Mouse (Mus musculus): ENCODE measurements around the gene Cdca3.

The Cdca3 gene

DNA sequence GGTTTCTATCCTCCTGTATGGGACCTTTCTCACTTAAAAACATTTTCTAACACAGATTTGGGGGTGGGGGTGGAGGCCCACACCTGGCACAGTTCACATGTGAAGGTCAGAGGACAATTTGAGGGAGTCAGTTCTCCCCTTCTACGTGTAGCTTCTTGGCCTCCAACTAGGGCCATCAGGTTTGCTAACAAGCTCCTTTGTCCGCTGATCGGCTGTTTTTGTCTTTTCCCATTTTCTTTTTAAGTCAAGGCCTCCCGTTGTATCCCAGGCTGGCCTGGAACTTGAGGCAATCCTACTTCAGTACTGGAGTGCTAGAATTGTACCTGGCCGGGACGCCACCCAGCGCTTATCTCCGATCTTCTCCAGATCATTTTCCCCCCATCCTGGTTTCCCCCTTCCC, 2.3 kb downstream of the Cdca3 start:
- in situ Hi-C loops (cut with MseI, MboI): no loop called here

DNA sequence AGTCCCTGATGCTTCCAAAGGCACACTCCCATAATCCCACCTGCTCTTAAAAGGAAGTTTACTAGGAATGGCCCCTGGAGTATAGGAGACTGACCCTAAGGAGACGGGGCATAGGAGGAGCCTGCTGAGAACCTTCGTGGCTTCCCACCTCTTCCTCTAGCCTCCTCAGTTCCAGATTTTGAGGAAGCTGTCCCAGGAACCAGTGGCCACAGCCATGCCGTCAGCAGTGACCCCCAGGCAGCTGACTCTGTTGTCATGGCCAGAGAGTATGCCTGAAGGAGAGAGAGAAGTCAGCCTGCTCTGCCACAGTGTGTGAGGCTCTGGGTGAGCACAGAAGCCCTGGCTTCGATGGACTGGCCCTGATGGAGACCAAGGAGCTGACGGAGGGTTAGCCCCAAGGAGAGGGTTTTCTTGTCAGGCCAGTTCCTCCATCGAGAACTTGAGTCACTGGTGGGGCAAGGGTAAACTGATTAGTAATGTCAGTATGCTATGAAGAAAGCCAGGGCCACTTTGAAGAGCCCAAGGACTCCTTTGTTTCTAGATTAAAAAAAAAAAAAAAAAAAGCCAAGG, 5.2 kb downstream of the Cdca3 start:
- in situ Hi-C loops (cut with MseI, MboI): no loop called here

DNA sequence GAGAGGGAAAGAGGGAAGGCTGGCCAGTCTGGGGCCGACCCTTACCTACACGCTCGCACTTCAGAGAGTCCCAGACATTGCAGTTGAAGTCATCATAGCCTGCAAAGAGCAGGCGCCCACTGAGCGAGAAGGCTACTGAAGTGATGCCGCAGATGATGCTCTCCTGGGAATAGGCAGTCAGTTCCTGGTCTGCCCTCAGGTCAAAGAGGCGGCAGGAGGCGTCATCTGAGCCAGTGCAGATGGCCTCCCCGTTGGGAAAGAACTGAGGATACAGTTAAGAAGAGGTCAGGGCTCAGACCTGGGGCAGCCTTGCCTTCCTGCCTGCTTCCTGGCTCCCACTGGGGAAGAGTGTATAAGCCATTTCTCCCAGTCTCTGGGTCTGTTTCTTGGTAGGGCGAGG, 6.2 kb downstream of the Cdca3 start:
- in situ Hi-C loops (cut with MseI, MboI): no loop called here

DNA sequence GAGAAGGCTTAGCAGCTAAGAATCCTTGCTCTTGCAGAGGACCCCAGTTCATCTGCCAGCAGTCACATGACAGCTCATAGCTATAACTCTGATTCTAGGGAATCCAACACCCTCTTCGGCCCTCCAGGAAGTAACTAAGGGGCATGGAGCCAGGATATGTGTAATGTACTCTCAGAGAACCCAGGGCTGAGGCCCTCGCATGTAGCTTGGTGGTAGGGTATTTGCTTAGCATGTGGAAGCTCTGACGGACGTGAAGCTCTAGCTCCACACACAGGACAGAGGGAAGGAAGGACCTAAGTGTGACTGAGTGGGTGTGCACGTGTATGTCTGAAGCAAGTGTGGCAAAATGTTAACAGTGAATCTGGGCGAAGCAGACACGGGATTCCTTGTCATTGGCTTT, 7.1 kb downstream of the Cdca3 start:
- in situ Hi-C loops (cut with MseI, MboI): no loop called here

DNA sequence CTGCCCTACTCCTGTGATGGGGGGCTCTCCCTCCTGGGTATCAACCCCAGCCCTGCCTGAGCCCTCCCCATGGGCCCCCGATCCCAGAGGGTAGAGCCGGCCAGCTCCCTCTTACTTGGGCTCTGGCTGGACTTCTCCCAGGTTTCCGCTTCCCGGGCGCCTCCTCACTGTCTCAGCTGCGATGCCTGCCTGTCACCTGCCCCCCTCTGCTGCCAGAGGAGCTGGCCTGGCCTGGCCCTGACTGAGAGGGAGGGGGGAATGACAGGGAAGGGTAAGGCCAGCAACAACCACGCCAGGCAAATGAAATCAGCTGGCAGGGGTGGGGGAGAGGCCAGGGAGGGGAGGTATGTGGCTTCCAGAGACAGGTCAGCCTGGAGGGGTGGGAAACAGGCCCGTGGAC, 10.5 kb downstream of the Cdca3 start:
- in situ Hi-C loops (cut with MseI, MboI): no loop called here

DNA sequence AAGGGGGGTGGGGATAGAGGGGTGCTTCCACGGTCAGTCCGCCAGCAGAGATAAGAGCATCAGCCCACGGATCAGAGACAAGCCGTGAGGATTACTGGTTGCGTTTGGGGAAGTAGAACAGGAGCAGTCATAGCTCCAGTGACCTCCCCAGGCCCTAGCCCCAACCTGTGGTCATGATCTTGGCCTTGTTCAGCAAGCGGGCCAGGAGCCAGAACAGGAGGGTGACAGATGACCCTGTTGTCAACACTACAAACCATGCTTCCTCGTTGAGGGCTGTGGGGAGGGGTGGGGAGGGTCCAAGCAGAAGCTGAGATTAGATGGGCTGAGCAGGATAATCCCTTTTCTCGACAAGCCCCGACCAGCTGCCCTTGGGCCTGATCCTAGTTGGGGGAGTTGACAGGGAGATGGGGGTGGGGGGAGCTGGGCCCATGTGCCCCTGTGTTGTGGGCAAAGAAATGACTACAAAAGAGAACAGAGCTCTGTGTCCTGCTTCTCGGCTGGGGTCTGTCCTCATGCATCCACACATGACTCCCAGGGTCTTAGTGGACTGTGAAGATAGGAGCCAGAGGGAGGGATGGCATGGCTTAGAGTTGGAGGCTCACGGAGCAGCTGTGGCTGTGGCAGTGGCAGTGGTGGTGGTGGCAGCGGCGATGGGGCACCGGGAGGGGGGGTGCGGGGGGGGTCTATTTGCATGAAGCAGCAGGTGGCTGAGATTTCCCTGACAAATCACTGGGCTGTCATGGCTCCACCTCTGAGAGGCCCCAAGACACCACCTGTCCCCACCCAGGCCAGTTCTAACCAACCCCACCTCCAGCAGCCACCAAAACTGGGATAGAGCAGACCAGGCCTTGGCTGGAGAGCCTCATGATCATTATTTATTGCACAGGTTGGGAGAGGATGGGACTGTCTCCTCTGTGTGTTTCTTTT, 11.2 kb downstream of the Cdca3 start, which contains the start of gene Gnb3:
Gene Gnb3 (minus strand): TSS at position 35 of the 927 bp plus-strand sequence.
- in situ Hi-C loops (cut with MseI, MboI): no loop called here

DNA sequence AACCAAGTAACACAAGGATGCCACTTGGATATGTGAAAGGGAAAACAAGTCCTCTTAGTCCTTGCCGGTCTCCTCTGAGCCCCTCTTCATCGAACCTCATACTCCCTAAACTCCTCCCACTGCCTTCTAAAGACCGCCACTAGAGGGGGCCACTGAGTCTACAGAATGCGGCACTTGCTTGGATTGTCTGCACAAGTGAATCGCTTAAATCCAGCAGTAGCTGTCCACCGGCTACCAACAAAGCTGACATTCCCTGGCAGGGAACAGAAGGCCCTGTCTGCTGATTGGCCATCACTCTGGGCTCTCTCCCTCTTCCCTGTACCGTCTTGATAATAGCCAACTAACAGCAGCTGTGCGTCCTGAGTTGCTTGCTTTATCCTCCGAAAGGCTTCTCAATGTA, 18.0 kb downstream of the Cdca3 start:
- in situ Hi-C loops (cut with MseI, MboI): no loop called here

DNA sequence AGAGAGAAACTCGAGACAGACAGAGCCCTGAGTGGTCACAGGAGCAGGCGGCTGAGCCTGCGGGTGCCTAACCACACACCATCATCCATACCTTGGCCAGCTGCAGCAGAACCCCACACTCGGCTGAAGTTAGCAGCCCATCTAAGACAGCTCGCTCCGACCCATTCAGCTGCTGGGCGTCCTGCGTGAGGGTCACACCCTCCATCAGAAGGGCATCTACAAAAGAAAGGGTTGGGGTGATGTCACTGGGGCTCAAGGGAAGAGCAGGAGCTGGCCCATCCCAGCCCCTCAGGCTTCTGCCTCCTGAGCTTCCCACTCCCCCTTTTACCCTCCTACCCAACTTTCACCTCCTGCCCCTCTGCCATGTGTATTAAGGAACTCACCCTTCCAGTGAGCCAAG, 21.2 kb downstream of the Cdca3 start:
- in situ Hi-C loops (cut with MseI, MboI): no loop called here

DNA sequence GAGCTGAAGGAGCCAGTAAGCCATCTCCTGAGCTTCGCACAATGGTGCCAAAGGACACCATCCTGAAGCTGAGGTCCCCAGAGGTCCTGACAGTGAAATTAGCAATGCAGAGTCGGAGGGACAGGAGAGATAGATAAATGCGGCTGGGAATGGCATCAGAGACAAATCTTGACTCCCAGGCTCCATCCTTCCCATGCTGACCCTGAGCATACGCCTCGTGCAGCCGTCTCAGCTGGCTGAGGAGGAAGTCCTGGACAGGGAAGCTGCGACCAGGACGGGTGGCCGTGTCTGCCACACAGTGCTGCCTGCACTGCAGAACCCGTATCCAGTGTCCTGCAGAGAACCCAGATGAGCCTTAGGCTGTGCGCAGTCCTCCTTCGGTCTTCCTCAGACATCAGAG, 25.3 kb downstream of the Cdca3 start:
- in situ Hi-C loops (cut with MseI, MboI): no loop called here

DNA sequence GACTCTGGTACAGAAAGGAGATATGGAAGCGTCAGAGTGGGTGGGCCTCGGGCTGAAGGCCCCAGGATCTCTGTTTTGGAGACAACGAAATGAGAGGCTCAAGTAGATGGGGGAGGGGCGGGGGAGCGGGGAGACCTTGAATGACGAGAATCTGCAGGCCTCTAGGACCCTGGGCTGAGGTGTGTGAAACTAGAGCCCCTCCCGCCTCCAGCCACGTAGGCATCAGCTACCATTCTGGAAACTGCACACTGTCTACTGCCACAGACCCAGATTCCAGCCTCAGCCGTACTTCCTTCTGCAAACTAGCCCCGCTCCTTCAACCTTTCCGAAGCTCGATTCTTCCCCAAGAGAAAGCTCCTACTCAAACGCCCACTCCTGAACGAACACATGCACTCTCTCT, 27.0 kb downstream of the Cdca3 start:
- in situ Hi-C loops (cut with MseI, MboI): no loop called here

DNA sequence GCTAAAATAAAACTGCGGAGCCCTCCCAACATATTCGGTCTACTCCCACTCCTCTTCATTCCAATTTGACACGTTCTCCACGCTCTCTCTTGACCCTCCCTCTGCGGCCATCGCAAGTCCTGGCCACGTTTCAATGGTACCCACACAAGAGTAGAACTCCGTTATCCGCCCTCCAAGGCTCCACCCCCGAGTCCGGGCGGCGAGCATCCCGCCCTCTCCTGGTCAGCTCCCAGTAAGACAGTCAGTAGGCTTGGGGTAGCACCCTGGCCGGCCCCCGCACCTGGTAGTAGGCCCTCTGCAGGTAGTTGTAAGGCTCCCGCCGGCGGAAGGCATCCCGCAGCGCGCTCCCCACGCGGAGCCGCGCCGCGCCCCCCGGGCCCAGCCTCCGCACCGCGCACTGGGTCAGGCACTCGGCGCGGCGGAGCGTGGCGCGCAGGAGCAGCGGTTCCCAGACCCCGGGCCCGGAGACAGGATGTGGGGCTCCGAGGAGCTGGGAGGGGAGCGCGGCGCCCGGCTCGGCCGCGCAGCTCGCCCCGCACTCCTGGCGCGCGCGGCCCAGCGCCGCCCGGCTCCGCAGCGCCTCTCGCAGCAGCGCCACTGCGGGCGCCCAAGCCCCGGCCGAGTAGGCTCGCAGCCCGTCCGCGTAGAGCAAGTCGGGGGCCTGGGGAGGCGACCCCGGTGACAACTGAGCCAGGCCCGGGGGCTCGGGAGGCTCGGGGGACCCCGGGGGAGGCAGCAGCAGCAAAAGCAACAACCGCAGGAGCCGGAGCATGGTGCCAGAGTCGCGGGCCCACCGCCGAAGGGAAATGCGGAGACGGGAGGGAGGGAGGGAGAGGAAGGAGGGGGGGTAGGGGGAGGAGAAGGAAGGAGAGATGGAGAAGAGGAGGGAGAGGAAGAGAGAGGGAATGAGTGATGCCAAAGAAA, 27.8 kb downstream of the Cdca3 start, which contains the start of gene P3h3:
Gene P3h3 (minus strand): TSS at position 837 of the 924 bp plus-strand sequence.
- in situ Hi-C loops (cut with MseI, MboI): no loop called here

DNA sequence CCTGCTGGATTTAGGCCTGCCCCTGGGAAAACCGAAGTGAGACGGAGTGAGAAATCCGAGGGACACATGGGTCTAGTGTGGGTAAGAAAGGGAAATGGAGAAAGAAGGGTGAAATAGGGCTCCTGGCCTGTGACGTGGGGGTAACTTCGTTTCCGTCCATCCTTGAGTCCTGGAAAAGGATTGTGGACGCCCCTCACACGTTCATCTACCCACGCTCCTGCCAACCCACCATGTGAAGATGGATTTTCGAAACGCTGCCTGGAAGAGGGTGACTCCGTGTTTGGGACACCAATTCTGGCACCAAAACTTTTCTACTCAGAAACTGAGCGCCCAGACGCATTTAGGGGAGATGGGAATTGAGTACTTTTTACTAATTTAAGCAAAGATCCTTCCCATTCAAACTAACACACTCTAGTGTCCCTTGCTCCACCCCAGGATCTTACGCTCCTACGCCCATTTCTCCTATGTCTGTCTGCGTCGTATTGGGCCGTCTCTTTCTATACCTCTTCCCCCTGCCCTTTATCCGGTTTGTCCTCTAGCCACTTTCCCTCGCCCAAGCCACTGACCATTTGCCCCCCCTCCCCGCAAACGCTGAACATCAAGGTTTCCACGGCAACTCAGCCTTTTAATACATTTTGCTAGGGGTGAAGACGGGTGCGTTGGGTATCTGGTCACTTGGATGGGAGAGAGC, 28.6 kb downstream of the Cdca3 start:
- in situ Hi-C loops (cut with MseI, MboI): no loop called here

DNA sequence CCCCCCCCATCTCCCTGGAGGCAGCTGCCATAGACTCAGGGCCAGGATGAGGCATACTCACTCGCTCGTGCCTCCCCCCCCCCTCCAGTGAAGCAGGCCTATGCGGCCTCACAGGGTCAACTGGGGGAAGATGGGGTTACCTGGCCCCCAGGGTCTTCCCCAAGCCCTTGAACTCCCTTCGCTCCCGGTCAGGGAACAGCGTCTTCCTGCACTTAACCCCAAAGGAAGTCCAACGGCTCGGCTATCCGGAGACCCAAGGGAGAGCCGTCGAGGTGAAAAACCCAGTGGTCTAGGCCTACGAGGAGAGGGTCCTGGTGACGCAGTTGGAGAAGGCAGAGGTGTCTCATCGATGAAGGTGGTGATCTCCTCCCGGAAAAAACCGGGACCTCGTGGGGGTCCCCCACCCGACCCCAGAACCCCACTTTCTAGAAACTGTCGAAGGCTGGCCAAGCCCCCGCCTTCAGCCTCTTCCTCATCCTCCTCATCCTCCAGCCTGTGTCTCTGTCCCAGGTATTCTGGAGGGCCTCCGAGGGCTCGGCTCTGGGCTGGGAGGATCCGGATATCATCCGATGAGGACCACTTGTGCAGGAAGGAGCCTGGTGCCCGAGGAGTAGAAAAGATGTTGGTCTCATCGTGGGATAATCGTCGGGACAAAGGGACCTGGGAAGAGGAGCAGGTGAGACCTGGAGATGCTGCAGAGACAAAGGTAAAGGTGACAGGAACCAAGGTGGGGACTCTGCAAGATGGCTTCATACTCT, 29.4 kb downstream of the Cdca3 start:
- in situ Hi-C loops (cut with MseI, MboI): no loop called here

DNA sequence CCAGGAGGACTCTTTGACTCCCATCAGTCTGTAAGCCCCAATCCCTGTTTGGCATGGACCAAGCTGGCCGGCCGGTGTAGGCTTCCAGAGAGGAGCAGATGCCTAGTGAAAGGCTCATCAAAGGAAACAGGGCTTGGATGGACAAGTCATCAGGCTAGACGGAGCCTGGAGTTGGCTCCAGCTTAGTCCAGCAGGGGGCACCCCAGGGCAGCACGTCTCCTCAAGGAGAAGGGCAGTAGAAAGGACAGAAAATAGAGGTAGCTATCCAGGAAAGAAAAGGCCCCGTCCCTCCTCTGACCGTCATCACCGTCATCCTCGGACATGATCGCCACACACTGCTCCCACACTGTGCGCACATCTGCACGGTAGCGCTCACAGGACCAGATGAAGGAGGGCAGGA, 30.4 kb downstream of the Cdca3 start:
- in situ Hi-C loops (cut with MseI, MboI): no loop called here

DNA sequence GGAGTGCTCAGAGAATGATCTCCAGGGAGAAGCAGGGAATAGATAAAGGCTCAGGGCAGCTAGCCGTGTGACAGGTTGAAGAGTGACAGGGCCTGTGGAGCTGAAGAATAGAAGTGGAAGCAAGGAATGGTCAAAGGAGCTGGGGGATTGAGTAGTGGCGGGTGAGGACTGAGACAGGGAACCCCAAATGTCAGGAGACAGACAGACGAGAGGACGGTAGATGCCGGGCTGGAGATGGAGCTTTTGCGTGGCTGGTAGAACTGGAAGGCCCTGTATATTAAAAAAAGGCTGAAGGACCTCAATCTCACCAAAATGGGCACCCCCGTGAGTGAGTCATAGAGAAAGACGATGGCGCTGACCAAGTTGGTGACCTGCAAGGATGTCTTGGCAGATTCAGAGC, 31.2 kb downstream of the Cdca3 start:
- in situ Hi-C loops (cut with MseI, MboI): no loop called here

DNA sequence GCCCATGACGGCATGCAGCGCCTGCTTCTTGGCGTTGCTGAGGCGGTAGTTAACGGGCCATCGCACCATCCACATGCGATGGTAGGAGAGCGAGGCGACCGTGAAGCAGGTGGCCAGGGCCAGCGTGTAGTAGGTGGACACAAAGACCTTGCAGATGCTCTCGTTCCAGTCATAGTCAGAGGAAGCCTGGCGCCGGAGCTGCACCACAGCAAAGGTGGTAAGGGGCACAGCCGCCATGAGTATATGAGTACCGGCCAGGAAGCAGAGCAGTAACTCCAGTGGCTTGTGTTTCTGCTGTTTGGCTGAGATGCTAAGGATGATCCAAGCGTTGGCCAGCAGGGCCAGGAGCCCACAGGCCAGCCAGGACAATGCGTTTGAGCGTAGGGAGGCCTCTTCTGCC, 31.9 kb downstream of the Cdca3 start:
- in situ Hi-C loops (cut with MseI, MboI): no loop called here

DNA sequence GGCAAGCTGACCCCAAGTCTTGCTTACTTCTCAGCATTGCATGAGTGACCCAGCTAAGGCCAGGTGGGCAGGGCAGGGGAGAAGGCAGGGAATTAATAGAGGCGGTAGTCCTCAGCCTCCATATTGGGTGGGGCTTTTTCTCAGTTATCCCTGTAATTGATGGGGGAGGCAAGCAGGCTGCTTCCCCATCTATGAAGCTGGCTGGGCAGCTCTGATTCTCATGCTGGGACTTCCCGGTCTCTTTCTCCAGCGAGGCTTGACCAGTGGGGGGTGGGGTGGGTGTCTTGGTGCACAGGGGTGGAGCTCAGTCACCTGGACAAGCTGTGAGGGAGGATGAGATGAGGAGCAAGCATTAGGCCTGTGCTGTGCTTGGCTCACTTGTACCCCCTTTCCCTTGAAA, 32.5 kb downstream of the Cdca3 start:
- in situ Hi-C loops (cut with MseI, MboI): no loop called here

DNA sequence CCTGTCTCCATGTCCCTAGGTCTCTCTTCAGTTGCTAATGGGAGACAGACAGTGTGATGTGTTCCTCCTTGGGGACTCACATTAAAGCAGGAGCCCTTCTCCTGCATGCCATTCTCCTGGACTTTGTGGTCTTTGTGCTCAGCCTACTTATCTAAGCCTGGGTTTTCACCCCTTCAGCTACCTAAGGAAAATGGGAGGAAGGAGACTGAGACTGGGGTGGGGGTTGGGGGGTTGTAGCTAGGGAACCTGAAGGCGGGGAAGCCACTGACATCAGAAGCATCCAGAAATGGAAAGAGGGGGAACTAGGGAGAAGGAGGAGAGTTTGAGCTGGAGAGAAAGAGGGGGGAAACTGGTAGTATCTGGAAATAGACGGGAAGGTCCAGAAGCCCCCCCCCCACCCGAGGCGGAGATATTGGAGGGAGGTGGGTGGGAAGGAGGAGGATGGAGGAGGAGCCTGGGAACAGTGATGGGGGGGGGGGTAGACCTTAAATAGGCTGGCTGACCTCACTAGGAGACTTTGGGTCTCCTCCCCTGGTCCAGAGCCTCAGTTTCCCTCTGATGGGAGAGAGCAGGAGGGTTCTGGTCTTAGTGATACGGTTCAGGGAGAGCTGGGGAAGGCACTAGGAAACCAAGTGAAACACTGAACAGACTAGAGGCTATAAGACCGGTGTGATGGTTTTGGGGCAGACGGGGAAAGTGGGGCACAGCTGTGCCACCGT, 33.2 kb downstream of the Cdca3 start:
- in situ Hi-C loops (cut with MseI, MboI): no loop called here

DNA sequence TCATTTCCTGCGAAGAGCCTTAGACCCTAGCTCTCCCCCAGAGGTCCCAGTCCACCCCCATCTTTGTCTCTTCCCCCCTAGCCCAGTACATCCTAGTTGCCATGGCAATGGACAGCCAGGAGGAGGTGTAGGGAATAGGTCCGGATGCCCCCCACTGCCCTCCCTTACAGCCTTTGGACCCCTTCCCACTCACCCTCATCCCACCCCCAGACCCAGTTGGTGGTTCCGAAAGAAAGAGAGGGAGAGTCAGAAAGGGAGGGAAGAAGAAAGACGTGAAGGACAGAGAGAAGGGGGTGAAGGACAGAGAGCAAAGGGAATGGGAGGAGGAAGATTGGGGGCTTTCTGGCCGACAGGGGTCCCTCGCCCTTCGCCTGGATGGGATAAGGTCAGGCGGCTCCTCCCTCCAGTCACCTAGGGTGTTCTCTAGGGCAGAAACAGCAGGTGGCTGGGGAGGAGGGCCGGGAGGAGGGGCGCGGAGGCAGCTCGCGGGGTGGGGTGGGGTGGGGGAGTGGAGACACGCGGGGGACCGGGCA, 33.8 kb downstream of the Cdca3 start:
- in situ Hi-C loops (cut with MseI, MboI): no loop called here

Data from mouse trophoblast stem cell (cell line).